Mouse (Mus musculus): ENCODE measurements around the gene Abhd6. TPM values are rescaled to one million over a fixed set of nuclear protein-coding genes. Genes with fewer than 3 reads are reported as not detected.

Gene Abhd6
- polyA plus RNA-seq (2012; rRNA removed), result 19.2 and 19.8 TPM in 2 replicates

GRCm38 (mm10) chr14:8002432-8003092, at the start of gene Abhd6:
Abhd6 (plus strand) TSS chr14:8002902.

DNA sequence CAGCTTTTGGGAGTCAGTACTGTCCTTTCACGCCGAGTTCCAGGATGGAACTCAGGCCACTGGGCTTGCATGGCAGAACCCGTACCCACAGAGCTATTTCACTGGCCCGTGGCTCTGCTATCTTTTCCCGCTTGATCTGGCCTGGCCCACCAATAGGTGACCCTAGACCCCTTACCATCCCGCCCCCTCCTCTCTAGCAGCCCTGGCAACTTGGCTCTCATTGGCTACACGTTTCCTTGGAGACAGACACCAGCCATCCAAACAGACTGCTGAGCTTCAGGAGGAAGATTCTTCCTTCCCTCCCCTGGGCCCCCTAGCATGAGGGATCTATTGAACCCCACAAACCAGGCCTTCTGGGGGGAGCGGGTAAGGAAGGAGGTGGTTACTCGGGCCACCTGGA, 45.7 kb upstream of the Abhd6 start, which contains the start of gene Gm45521:
TSS of gene Gm45521 (plus strand) at position 240 of the 400 bp plus-strand sequence.

GRCm38 (mm10) chr14:7994271-7994767, 8.4 kb upstream of the Abhd6 start, which contains the start of gene Dnase1l3:
Dnase1l3 (minus strand) TSS chr14:7994573.

DNA sequence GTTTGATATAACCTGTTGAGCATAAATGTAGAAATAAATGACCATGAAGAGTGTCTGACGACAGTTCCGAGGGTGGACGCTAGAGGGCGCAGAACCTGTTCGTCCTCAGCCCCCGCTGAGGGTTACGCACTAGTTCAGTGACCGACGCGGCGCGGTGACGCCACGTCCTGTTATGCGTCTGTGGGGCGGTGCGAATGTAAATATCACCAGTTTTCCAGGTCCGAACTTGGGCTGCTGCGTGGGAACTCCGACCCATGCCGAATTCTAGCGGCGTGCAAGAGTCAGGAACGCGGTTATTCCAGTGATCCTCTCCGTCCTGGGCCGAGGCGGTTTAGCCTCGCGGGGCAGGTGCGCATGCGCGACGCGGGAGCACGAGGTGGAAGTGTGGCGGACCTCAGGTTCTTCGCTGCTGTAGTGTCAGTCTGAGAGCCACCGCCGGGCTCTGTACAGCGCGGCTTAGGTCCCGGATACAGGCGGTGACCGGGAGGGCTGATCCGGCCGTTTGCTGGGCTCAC, 77.5 kb downstream of the Abhd6 start, which contains the start of gene Rpp14:
TSS of gene Rpp14 (plus strand) at position 203 of the 515 bp plus-strand sequence.

GRCm38 (mm10) chr14:8097978-8098686, 95.4 kb downstream of the Abhd6 start, which contains the start of gene Pxk:
Pxk (plus strand) TSS chr14:8098211.

Other genes with a start within 250 kb of the Abhd6 start
- gene Gm26661, start 211.3 kb upstream of the Abhd6 start, polyA plus RNA-seq (2012; rRNA removed), result not detected in 2 replicates
- gene Flnb, start 184.9 kb upstream of the Abhd6 start, polyA plus RNA-seq (2012; rRNA removed), result 19.1 and 19.5 TPM in 2 replicates
- 0.17 and 0.18 TPM in 2 replicates for gene Gm45521, start 45.6 kb upstream of the Abhd6 start, polyA plus RNA-seq (2012; rRNA removed)
- 0.01 TPM in 1 of 2 replicates, not detected in the other for gene Dnase1l3, start 8.3 kb upstream of the Abhd6 start, polyA plus RNA-seq (2012; rRNA removed)
- 26.2 and 28.2 TPM in 2 replicates for gene Rpp14, start 77.5 kb downstream of the Abhd6 start, polyA plus RNA-seq (2012; rRNA removed)
- gene Pxk, start 95.3 kb downstream of the Abhd6 start, polyA plus RNA-seq (2012; rRNA removed), result 66.0 and 66.3 TPM in 2 replicates
- gene Pdhb, start 170.1 kb downstream of the Abhd6 start, polyA plus RNA-seq (2012; rRNA removed), result 201 and 216 TPM in 2 replicates
- 20.1 and 23.0 TPM in 2 replicates for gene Kctd6, start 211.2 kb downstream of the Abhd6 start, polyA plus RNA-seq (2012; rRNA removed)